Mouse (Mus musculus) liver, embryonic 16.5 days (tissue): Measurements from ENCODE around the gene Scd2. TPM values are rescaled to one million over a fixed set of nuclear protein-coding genes. Genes with fewer than 3 reads are reported as not detected.
"Not testable (repeated sequence)": the region's sequence is repeated elsewhere in the genome, so short reads cannot be mapped to it uniquely, and the experiment has no call there.

Experiments used
- ATAC-seq: fragments of 200-750 bp; cut with Nextera tagmentation; 2 replicates; pipeline ENCODE4 v1.8.0; 2017; ENCODE audit warnings: low read depth, mild to moderate bottlenecking, moderate number of reproducible peaks, moderate library complexity
- H3K27ac ChIP-seq: fragments of 300-500 bp; sonication (generic); 2 replicates; pipeline ENCODE4 v1.5.1; 2014; ENCODE audit warnings: mild to moderate bottlenecking, low read length
- H3K27me3 ChIP-seq: fragments of 300-500 bp; sonication (generic); 2 replicates; pipeline ENCODE4 v1.6.1; 2014; ENCODE audit warnings: low read depth, low read length, mixed read lengths; ENCODE audit not compliant: control insufficient read depth, insufficient read depth
- H3K36me3 ChIP-seq: fragments of 300-500 bp; sonication (generic); 2 replicates; pipeline ENCODE4 v1.6.1; 2014; ENCODE audit warnings: mild to moderate bottlenecking; ENCODE audit not compliant: control insufficient read depth, insufficient read depth
- H3K4me1 ChIP-seq: fragments of 300-500 bp; sonication (generic); 2 replicates; pipeline ENCODE4 v1.6.1; 2014; ENCODE audit warnings: low read depth, low read length, mixed read lengths; ENCODE audit not compliant: control insufficient read depth
- H3K4me2 ChIP-seq: fragments of 300-500 bp; sonication (generic); 2 replicates; pipeline ENCODE4 v1.6.1; 2014; ENCODE audit warnings: low read depth, low read length, mixed read lengths
- H3K4me3 ChIP-seq: fragments of 300-500 bp; sonication (generic); 2 replicates; pipeline ENCODE4 v1.5.1; 2014; ENCODE audit warnings: low read depth, mild to moderate bottlenecking, low read length
- H3K9ac ChIP-seq: fragments of 300-500 bp; sonication (generic); 2 replicates; pipeline ENCODE4 v1.6.1; 2014; ENCODE audit warnings: low read depth, low read length
- H3K9me3 ChIP-seq: fragments of 300-500 bp; sonication (generic); replicated peaks from 2 replicates; pipeline ENCODE4 v1.6.1; 2016; ENCODE audit warnings: low read length; ENCODE audit not compliant: control insufficient read depth
- WGBS: fragments of 180-500 bp; shearing (Covaris S2); extraction: QIAGEN DNeasy Blood & Tissue Kit; methylation state at CpG from one replicate; pipeline ENCODE4 v1.1.7; 2014; ENCODE audit not compliant: insufficient replicate concordance; 5-methylcytosine and 5-hydroxymethylcytosine counted together
- polyA plus RNA-seq: library from polyadenylated mRNA; unstranded; fragments of >200 nt; fragmentation: Nextera tagmentation; extraction: Ambion mirVana; gene quantifications from 2 replicates; pipeline ENCODE4 v1.2.1, GENCODE M21; 2015

Gene Scd2
- polyA plus RNA-seq, 1 experiment from 2014 or later, result 147 TPM

DNA sequence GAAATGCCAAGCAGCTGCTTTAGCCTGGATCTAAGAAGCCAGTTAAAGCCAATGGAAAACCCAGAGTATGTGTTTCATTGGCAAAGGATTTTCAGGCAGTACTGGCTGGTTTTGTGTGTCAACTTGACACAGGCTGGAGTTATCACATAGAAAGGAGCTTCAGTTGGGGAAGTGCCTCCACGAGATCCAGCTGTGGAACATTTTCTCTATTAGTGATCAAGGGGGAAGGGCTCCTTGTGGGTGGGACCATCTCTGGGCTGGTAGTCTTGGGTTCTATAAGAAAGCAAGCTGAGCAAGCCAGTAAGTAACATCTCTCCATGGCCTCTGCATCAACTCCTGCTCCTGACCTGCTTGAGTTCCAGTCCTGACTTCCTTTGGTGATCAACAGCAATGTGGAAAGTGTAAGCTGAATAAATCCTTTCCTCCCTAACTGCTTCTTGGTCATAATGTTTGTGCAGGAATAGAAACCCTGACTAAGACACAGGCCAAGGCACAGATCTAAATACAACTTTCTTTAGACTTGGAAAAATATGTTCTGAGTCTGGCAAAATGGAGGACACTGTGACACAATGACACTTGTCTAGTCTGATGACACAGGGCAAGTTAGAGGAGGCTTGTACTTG, 11.5 kb upstream of the Scd2 start:
- H3K9ac ChIP-seq, H3K4me2 ChIP-seq, ATAC-seq, H3K4me3 ChIP-seq, H3K27me3 ChIP-seq, H3K9me3 ChIP-seq, H3K36me3 ChIP-seq: not testable (repeated sequence)
- WGBS, result 24% methylated on average over 1 of the region's 1 CpGs
- peaks cover 57% of the 10 kb centered on the region for H3K4me1 ChIP-seq
- peak overlapping the region; percentile 73 for H3K27ac ChIP-seq

GRCm38 (mm10) chr19:44282534-44283156, 10.8 kb upstream of the Scd2 start:
- 19% methylated on average over 9 of the region's 9 CpGs for WGBS
- H3K4me1 ChIP-seq, result peaks cover 63% of the 10 kb centered on the region
- H3K27ac ChIP-seq, result peak overlapping the region; percentile 97
- H3K36me3 ChIP-seq, result no peaks in the 10 kb centered on the region
- H3K4me2 ChIP-seq, result peak overlapping the region; percentile 28
- no peaks in the 10 kb centered on the region for H3K9me3 ChIP-seq
- no peak for ATAC-seq
- H3K4me3 ChIP-seq, result no peak overlapping the region
- no peaks in the 10 kb centered on the region for H3K27me3 ChIP-seq
- peak overlapping the region; percentile 43 for H3K9ac ChIP-seq

- Histone ChIP-seq H3K9me3 (no peaks in the 10 kb centered on the region), H3K36me3 (no peaks in the 10 kb centered on the region), H3K27me3 (no peaks in the 10 kb centered on the region), H3K27ac (peak overlapping the region; percentile 97), H3K4me1 (peaks cover 68% of the 10 kb centered on the region), H3K4me2 (peak overlapping the region; percentile 98), H3K9ac (peak overlapping the region; percentile 80), H3K4me3 (peak overlapping the region; percentile 67)
- no peak for ATAC-seq
- WGBS, result 29% methylated on average over 15 of the region's 15 CpGs
Measured at GRCm38 (mm10) chr19:44283157-44284024, 10.1 kb upstream of the Scd2 start.

- H3K4me2 ChIP-seq, result peak overlapping the region; percentile 98
- peaks cover 68% of the 10 kb centered on the region for H3K4me1 ChIP-seq
- ATAC-seq, result peak; percentile 98
- no peaks in the 10 kb centered on the region for H3K36me3 ChIP-seq
- H3K27ac ChIP-seq, result peak overlapping the region; percentile 97
- no peaks in the 10 kb centered on the region for H3K9me3 ChIP-seq
- H3K4me3 ChIP-seq, result peak overlapping the region; percentile 67
- H3K9ac ChIP-seq, result peak overlapping the region; percentile 80
- under 1% methylated on average over 38 of the region's 38 CpGs for WGBS
- no peaks in the 10 kb centered on the region for H3K27me3 ChIP-seq
Measured at GRCm38 (mm10) chr19:44284025-44284695, 9.3 kb upstream of the Scd2 start.

- Histone ChIP-seq H3K4me1 (peaks cover 68% of the 10 kb centered on the region), H3K9ac (peak overlapping the region; percentile 80), H3K36me3 (no peaks in the 10 kb centered on the region), H3K27ac (peak overlapping the region; percentile 97), H3K9me3 (no peaks in the 10 kb centered on the region), H3K4me3 (peak overlapping the region; percentile 67), H3K27me3 (no peaks in the 10 kb centered on the region), H3K4me2 (peak overlapping the region; percentile 98)
- 2% methylated on average over 11 of the region's 11 CpGs for WGBS
- peak; percentile 49 for ATAC-seq
Measured at GRCm38 (mm10) chr19:44284723-44285122, 8.8 kb upstream of the Scd2 start.

GRCm38 (mm10) chr19:44285554-44285953, 7.9 kb upstream of the Scd2 start:
- ATAC-seq, result no peak

DNA sequence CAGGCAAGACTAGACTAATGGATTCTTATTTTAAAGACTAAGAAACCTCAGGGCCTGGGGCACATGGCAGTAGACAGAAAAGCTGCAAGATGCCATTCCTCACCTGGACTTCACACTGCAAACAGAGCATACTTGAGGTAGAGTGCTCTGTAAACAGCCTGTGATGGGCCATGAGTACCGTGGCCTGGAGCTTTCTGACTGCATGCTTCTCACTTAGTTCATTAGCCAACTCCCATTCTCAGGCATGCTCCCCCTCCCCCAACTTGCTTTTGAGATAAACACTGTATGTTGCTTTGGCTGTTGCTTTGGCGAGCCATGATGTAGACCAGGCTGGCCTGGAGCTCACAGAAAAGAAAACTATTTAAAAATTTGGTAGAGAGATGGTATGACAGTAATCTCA, 7.4 kb upstream of the Scd2 start:
- H3K27me3 ChIP-seq, result no peaks in the 10 kb centered on the region
- H3K9me3 ChIP-seq, result no peaks in the 10 kb centered on the region
- no peak for ATAC-seq
- WGBS, result 17% methylated on average over 2 of the region's 2 CpGs
- no peak overlapping the region for H3K4me2 ChIP-seq
- no peaks in the 10 kb centered on the region for H3K36me3 ChIP-seq
- peak overlapping the region; percentile 23 for H3K27ac ChIP-seq
- peak overlapping the region; percentile 25; the same call in 1 of the 2 replicates for H3K9ac ChIP-seq
- H3K4me3 ChIP-seq, result no peak overlapping the region
- peaks cover 62% of the 10 kb centered on the region for H3K4me1 ChIP-seq

More at GRCm38 (mm10) chr19:44285554-44285953, 7.9 kb upstream of the Scd2 start:
- H3K27ac ChIP-seq, result peak overlapping the region; percentile 23; the same call in 1 of the 2 replicates
- peaks cover 67% of the 10 kb centered on the region for H3K4me1 ChIP-seq
- H3K36me3 ChIP-seq, result no peaks in the 10 kb centered on the region
- no peak overlapping the region for H3K4me3 ChIP-seq
- H3K9me3 ChIP-seq, result no peaks in the 10 kb centered on the region
- WGBS, result 79% methylated on average over 8 of the region's 8 CpGs
- no peak overlapping the region for H3K4me2 ChIP-seq
- no peaks in the 10 kb centered on the region for H3K27me3 ChIP-seq
- H3K9ac ChIP-seq, result no peak overlapping the region

DNA sequence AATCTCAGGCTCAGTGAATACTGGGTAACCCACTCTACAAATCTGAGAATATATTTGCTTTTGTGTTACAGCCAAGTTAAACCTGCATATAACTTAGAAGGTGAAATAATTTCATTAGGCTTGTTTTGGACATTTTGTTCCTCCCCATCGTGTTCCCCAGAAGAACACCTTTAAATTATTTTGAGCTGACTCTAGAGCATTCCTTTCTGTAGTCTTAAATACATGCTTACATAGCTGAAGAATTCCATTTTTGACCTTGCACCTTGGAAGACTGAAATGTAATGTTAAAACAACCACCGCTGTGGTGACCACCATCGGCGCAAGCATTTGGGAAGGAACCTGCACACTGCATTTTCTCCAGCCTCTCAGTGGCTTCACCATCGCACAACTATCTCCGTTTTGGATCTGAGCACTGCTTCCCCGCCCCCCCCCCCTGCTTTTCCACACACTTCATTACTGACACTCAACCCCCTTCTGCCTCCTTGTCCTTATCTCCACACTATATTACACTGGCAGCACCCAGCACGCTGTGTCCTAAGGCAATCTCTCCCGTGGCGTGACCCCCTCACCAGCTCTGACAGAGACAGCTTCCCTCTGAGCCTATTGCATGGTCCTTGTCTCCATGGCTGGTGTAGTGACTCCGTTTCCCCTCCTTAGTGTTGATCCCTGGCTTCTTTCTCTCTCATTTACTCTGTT, 5.9 kb upstream of the Scd2 start:
- no peaks in the 10 kb centered on the region for H3K27me3 ChIP-seq
- H3K4me3 ChIP-seq, result no peak overlapping the region
- peak overlapping the region; percentile 5; the same call in 1 of the 2 replicates for H3K9ac ChIP-seq
- peaks cover 65% of the 10 kb centered on the region for H3K4me1 ChIP-seq
- no peaks in the 10 kb centered on the region for H3K36me3 ChIP-seq
- no peaks in the 10 kb centered on the region for H3K9me3 ChIP-seq
- peak overlapping the region; percentile 56; the same call in 1 of the 2 replicates for H3K27ac ChIP-seq
- no peak overlapping the region for H3K4me2 ChIP-seq
- WGBS, result 48% methylated on average over 10 of the region's 11 CpGs
- no peak for ATAC-seq
